Mouse (Mus musculus): ENCODE data around the gene Atp5mpl.

Atp5mpl gene

DNA sequence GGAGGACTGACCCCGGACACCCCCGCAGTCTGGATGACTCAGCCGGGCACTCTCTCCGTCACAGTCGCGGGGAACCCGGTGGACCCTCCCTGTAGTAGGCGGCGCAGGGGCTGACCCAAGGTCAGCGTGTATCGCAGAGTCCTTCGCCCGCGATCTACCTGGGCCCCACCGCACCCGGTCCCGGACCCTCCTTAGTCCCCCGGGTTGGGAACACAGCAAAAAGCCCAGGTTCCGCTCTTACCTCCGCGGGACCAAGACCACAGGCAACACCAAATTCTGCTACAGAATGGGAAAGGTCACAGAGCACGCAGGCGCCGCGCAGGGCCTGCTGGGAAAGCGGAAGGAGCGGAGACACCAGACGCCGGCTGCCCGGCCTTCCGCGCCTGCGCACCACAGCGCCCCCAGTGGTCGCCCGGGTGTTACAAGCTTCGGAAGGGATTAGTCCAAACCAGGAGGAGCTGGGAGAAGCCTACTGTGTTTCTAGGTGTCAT is at the start of gene Atp5mpl:
Gene Atp5mpl, minus strand, starts transcription at position 295 of the 491 bp plus-strand sequence.
- peak; percentile 96 to 99 for DNase-seq (ENCODE audit: low spot score in 2 of 2)

DNA sequence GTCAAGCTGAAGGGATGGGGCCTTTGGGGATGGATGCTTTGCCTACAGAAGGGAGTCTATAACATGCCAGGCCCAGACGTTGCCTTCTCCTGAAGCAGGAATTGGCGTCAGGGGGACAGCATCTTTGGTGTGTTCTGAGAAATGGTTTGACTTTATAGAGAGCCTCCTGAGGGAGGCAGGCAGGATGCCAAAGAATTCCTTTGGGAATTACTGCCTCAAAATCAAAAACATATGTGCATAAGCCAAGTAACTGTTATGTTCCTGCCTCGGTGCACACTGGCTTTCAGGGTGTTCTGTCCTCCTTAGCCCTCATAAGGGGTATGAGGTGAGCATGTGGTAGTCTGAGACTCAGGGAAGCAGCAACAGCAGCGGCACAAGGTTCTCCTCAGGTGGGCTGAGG is 49.6 kb upstream of the Atp5mpl start:
- DNase-seq (ENCODE audit: low spot score in 2 of 2) = no peak

DNA sequence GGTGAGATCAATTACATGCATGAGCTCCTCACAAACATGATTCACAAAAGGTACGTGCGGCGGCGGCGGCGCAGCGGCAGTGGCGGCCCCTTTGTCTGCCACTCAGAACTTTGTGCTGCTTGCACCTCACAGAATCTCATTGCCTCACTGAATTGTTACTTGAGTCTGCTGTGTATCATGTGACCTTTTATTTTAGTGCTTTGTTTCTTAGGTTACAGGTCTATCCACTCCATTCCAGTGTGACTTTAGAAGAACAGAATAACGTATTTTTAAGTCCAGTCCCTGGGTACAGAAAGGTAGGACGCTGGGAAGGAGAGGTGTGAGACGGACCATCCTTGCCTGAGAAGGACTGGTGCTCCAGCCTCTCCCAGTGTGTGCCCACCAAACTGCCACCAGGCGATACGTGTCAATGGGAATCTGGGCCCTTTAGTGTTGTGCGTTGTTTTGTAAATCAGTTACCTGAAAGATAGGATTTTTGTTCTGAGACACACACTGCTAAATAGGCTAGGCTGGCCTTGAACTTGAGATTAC is 46.6 kb upstream of the Atp5mpl start:
- DNase-seq (ENCODE audit: low spot score in 2 of 2) = no peak

DNA sequence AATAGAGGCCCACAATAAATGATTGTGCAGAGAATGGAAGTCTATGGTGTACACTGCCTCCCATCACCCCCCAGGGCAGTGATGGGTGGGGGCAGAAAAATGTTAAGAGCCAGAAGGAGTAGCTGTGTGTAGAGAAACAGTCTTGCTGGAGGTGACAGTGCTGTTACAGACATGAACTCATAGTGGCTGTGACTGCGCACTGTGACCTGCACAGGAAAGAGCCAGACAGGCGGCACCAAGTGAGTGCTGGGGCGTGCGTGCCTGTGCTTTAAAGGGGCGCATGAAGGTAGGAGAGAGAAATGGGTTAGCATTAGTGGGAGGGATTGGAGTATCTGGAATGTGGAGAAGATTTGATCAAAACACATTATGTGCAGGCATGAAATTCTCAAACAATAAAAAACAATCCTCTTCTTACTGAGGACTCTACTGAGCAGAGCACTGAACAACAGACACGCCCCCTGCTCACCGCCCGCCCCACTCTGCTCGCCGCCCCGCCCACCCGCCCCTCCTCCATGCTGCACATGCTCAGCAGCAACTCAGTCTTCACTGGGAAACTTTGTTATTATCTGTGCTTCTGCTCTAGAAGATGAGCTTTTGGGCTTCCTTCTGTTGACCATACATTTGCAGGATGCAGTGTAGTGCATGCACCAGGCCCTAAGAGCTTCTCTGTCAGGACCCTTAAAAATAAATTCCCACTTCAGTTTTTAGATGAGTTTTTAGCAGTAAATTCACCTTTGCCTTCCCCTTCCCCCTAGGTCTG is 45.9 kb upstream of the Atp5mpl start:
- DNase-seq (ENCODE audit: low spot score in 2 of 2) = no peak

DNA sequence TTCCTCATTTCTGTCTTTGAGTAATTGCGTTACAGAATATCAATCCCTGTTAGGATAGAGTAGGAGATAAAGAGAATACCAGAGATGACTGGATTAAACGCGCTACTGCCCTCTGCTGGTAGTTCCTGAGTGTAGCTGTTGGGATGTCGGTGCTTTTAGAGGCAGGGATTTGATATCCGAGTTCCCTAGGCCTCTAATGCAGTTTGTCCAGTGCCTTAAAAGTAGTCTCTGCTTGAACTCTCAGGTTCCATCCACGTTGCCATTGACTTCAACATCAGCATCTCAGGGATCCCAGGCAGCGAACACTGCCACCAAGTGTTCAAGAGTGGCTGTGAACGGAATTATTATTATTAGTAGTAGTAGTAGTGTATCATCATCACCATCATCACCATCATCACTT is 34.4 kb upstream of the Atp5mpl start:
- peak; percentile 83 to 86 for DNase-seq (ENCODE audit: low spot score in 2 of 2)

DNA sequence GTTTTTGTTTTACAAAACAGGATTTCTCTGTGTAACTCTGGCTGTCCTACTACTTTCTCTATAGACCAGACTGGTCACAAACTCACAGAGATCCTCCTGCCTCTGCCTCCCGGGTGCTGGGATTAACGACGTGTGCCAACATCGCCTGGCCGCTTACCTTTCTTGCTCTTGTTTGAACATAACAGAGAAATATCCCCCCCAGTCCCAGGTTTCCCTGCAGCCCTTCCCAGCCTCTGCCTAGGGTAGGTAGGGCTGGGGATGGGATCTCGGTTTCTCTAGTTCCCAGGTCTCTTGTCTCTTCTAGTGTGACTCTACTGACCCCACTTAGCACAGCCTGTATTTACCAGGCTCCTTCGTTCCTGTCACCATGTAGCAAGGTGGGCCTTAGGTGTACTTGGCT is 33.0 kb upstream of the Atp5mpl start:
- DNase-seq (ENCODE audit: low spot score in 2 of 2) = no peak

DNA sequence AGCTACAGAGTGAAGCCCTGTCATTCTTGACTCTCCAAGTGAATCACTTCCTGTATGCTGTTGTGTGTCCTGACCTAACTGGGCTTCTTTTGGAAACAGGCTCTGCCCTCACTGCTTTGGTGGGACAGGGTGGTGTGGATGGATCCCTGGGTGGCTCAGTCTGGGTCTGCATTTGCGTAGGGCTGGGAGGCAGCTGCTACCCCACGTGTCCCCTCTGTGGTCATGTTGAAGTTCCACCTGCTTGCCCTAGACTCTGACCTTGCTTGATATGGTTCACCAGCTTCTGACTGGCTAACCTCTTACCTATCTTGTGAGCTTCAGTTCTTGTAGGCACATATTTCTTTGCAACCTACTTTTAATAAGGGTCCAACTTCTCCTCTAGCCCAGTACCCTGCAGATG is 28.4 kb upstream of the Atp5mpl start:
- no peak for DNase-seq (ENCODE audit: low spot score in 2 of 2)

DNA sequence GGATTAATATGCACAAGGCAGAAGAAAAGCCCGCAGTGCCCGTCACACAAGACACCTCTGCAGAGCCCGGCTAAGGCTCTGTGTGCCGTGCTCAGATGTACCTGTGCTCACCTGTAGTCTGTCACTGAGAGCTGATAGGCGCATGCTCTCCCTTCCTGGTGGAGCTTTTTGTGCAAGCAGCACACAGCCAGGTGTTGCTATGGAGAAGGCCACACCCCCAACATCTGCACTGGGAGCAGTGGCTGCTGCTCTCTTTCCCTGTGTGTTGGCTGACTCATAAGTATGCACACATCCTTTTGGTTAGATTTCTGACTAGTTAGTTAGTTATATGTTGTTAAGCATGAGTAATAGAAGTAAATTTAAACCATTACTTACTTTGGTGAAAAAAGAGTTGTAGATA is 25.8 kb upstream of the Atp5mpl start:
- DNase-seq (ENCODE audit: low spot score in 2 of 2) = no peak

DNA sequence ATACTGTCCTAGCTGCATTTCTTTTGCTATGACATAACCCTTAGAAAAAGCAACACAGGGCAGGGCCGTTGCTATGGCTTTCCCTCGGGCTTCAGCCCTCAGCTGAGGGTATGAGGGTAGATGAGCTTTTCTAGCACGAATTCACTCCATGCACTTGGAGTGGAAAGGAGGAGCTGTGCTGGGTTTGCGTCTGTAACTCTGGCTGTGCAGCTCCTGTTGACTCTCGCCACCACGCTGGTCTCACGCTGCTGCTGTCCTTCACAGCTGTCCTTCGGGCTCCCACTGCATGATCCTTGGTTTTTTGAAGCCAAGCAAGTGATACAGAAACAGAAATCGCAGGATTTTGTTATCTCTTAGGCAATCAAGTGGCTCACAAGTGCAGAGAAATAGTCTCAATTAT is 20.0 kb upstream of the Atp5mpl start:
- DNase-seq (ENCODE audit: low spot score in 2 of 2) = no peak

DNA sequence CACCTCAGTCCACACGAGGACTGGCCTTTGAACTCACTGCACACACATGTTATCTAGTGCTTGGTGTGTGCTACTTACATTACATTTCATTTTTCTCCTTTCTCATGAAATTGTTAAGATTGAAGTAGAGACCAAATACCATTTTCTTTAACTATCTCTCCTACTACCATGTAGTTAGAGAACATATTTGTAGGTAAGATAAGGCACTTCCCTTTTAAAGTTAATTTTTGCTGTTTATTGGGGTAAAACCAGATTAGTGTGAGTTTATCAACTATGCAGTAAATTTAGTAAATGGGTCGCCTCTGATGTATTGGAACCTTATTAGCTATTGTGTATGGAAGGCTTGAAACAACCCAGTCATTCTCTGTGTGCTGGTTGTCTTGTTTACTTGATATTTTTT is 16.4 kb upstream of the Atp5mpl start:
- DNase-seq (ENCODE audit: low spot score in 2 of 2) = no peak

DNA sequence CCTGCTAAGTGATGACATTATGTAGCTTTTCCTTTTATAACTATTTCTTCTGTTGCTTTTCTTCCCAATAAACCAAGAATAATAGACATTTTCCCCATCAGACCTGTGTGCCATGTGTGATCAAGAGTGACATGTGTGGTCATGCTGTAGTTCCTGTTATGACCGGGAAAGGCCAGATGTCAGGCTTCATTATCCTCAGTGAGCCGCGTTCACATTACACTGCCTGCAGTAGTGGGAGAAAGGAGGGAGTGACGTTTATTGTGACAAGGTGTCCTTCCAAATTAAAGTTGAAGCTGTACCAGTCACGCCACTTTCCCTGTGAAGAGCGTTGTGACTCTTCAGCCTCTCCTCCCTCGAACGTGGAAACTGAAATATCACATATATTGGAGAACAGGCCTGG is 15.1 kb upstream of the Atp5mpl start:
- DNase-seq (ENCODE audit: low spot score in 2 of 2) = no peak

DNA sequence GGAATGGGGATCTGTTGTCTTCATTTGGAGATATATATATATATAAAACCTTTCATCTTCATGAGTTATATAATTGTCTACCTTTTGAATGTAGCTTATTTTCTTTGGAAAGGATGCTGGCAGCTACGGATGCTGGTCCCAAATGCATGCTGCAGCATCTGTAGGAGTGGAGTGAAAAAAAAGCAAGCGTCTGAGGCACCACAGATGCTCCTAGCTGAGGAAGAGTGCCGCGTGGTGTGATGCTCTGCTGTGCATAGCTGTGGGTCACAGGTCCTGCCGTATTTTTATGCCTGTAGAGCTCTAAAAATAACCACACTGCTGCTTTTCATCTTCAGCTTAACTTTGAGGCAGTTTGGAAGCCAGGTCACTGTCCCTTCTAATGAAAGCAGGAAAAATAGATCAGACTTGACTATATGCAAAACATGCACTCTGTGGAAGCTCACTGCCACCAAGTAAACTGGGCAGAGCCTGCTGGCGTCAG is 14.2 kb upstream of the Atp5mpl start, which contains the start of gene Rd3l:
Gene Rd3l, minus strand, starts transcription at position 431 of the 481 bp plus-strand sequence.
- DNase-seq (ENCODE audit: low spot score in 2 of 2) = no peak

DNA sequence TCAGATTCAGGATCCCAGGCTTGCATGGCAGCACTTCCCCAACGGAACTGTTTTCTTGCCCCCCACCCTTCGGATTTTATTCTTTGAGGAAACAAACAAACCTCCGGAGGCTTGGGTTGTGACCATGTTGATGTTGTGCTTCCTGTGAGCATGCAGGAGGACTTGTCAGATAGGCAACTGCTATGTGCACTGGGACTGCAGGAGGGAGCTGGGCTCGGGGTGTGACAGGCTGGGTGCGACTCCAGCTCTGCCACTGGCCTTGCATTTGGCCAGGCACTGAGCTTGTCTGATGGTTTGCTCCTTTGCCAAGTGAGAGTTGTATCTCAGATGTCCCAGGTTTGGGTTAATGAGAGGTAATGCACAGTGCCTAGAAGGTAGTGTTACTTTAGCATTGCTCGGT is 11.5 kb upstream of the Atp5mpl start:
- no peak for DNase-seq (ENCODE audit: low spot score in 2 of 2)

DNA sequence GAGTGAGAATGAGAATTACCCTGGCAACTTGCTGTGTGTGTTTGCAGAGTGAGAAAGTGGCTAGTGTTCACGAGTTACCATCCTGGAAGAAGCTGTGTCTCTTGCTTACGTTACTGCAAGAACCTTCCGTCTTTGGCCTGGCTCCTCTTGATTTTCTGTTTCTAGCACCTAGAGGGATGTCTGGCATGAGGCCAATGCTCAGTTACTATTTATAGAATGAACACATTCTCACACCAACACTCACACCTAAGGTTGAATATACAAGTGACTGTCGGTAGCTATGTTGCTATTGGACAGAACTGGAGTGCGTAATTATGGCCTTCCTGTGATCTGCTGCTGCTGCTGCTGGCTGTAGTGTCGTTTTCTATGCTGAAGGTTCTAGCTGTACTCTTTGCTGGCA is 10.4 kb upstream of the Atp5mpl start:
- DNase-seq (ENCODE audit: low spot score in 2 of 2) = no peak

DNA sequence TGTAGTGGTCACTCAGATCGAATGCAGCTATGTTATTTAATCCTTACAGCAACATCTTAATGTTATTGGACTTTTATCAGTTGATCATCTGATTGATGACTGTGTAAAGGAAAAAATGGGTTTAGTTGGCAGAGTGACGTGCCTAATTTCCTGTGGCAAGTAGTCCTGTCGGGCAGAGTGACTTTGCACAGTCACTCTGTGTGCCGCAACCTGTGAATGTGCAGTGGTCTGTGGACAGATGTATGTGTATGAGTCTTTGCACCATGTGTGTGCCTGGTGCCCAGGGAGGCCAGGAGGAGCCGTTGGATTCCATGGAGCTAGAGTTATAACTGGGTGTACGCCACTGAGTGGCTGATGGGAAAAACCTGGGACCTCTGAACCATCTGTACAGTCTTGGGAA is 7.8 kb upstream of the Atp5mpl start:
- no peak for DNase-seq (ENCODE audit: low spot score in 2 of 2)

DNA sequence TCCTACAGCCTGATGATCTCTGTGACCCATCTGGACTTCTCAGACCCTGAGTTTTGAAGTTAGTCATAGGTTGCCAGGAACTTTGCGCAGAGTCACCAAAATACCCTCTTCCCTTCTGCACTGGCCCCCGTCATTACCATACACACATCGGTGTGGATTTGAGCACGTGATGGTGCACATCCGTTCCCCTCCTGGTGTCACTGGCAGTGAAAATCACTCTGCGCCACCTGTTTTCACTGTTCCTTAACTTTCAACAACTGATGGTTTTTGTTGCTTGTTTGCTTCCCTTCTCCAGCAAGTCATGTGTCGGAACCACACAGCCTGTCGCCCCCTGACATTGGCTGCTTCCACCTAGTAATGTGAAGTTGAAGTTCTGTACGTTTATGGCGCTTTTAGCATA is 5.7 kb upstream of the Atp5mpl start:
- DNase-seq (ENCODE audit: low spot score in 2 of 2) = no peak

DNA sequence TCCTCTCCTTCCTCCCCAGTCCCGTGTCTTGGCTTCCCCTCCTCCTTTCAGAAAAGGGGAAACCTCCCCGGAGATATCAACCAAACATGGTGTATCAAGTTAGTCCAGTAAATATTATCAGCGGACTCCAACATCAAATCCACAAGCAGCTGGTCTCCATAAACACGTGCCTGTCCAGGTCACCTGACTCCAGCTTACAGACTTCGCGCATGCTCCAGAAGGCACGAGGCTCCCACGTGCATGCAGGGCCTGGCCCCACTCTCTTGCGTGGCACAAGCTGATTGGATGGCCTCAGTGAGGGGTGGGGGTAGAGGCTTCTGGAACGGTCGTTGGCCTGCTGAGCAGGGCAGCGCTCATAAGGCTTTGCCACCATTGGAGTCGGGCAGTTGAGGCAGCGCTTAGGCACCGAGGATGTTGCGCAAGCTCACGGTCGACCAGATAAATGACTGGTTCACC is 4.5 kb upstream of the Atp5mpl start, which contains the start of gene Tdrd9:
Gene Tdrd9, plus strand, starts transcription at position 329 of the 456 bp plus-strand sequence.
- DNase-seq (ENCODE audit: low spot score in 2 of 2) = no peak

DNA sequence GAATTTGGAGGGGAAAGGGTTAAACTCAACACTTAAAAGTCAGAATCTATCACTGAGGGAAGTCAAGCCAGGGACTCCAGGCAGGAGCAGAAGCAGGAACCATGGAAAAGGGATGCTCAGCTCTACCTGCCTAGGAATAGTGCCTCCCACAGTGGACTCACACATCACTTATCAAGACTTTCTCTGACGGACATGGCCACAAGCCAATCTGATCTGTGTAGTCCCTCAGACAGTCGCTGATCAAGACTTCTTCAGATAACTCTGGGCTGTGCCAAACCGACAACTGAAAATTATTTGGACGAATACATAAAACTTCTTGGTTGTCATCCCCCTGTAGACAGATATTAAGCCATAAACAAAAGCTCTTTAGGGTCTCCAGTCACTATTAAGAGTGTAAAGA is 3.3 kb upstream of the Atp5mpl start:
- no peak for DNase-seq (ENCODE audit: low spot score in 2 of 2)

DNA sequence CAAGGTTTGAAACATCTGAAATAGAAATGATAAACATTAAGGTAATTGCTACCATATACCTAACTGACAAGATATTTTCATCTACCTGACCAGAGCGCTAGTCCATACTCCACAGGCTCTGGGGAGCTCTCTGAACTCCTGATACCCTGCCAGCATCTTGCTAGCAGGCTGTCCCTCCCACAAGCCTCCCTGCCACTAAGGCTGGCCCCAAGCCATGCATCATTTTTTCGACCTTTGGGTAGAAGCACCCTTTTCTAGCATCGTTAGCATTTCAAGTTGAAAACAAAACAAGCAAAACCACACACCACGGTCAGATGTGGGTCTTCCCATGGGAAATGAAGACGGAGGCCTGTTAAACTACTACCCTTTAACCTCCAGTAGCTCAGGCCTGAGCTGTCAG is 3.4 kb downstream of the Atp5mpl start:
- DNase-seq (ENCODE audit: low spot score in 2 of 2) = no peak

DNA sequence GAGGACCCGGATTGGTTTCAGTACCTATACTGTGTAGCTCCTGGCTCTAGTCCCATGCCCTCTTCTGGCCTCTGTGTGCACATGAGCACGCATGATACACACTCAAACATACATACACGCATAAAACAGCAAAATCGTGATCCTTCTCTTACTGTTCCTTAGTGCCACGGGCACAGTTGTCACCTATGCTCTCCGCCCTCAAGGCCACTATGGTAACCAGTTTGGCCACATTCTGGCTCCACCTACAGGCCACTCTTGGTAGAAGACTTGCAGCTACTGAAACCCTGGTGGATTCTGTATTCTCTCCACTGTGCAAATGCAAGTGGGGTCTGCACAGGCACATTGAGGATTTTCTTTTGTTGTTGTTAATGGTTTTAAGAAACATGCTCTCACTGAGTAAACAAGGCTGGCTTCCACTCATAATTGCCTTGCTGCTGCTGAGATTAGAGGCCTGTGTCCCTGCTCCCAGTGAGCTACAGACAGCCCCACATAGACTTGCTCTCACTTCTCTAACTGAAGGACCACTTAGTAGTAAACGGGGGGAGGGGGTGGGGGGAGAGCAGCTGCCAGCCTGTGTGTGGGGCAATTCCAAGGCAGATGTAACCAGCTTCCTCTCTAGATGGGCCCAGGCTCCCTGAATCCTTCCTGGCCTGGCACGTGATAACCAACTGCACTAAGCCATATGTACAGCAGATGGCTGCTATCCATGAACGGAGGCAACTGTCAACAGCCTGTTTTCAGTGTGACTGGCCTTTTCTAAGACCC is 8.5 kb downstream of the Atp5mpl start:
- DNase-seq (ENCODE audit: low spot score in 2 of 2) = peak; percentile 78 to 87

DNA sequence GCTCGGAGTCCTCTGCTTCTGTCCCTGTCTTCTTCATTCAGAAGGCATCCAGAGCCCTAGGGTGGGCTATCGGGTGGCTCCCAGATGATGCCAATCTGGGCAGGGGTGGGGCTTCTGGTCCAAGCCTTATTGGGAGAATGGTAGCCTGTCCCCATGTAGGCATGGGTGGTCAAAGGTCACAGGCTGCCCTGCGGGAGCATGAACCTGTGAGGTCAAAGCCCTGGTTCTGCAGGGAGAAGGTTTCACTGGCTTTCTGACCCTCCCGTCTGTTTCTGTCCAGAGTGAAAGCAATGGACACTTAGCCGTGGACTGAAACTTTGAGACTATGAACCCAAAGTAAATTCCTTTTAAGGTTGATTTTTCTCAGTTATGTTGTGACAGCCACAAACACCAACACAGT is 10.6 kb downstream of the Atp5mpl start:
- no peak for DNase-seq (ENCODE audit: low spot score in 2 of 2)

DNA sequence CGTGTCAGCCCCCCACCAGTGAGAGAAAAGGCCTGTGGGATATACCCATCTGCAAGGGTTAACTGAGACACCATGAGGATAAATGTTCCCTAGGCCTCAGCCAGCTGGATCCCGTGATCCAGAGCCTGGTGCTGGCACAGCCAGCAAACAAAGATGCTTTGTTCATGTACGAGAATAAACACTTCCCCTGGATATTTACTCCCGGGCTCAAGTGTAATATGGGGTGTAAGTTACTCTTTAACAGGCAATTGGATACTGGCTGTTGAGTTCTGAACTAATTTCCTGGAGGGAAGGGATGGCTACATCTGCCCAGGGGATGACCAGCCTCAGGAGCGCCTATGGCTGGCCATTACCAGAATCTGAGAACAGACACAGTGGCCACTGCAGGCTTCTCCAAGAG is 15.1 kb downstream of the Atp5mpl start:
- no peak for DNase-seq (ENCODE audit: low spot score in 2 of 2)

DNA sequence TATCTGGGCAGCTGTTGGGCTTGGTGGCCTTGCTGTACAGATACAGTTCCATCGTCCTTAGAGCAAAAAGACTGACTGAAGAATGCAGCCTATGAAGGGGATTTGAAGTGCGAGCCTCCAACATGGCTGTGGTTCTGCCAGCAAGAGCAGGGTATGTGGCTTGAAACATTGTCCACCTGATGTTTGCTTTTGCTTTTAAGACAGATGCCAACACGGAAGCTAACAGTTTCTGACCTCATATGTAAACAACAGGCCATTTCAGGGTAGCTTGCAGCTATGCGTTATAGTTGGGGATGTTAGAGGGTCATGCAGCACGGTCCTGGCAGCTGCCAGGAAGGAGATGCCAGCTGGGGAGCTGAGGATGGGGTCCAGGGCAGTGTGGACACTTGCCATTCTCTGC is 16.3 kb downstream of the Atp5mpl start:
- no peak for DNase-seq (ENCODE audit: low spot score in 2 of 2)
